Mouse (Mus musculus) gonadal fat pad, adult 2 months (tissue): ENCODE measurements around the gene Mcm3ap. TPM values are rescaled to one million over a fixed set of nuclear protein-coding genes. Genes with fewer than 3 reads are reported as not detected.

Experiments
- polyA plus RNA-seq: library from polyadenylated mRNA; depleted of rRNA; stranded (reverse); fragments of >200 nt; gene quantifications from 2 replicates; pipeline ENCODE4 v1.2.3, GENCODE M21; 2012; rRNA removed

The Mcm3ap gene
- polyA plus RNA-seq, 1 experiment: 21.6 TPM

Other genes with a start within 250 kb of the Mcm3ap start
- gene Prmt2, start 231.1 kb upstream of the Mcm3ap start, polyA plus RNA-seq: 49.0 and 49.7 TPM in 2 replicates
- gene S100b, start 215.1 kb upstream of the Mcm3ap start, polyA plus RNA-seq: 6.1 and 6.8 TPM in 2 replicates
- 19.8 TPM in 2 replicates for gene Dip2a, start 123.6 kb upstream of the Mcm3ap start, polyA plus RNA-seq
- not detected in 2 replicates for gene AC141477.1, start 28.5 kb upstream of the Mcm3ap start, polyA plus RNA-seq
- 11.7 and 15.6 TPM in 2 replicates for gene Pcnt, start 26.1 kb upstream of the Mcm3ap start, polyA plus RNA-seq
- 1.1 and 2.9 TPM in 2 replicates for gene 2610028H24Rik, start 19.8 kb upstream of the Mcm3ap start, polyA plus RNA-seq
- gene Ybey, start 187 bp downstream of the Mcm3ap start, polyA plus RNA-seq: 2.9 and 3.2 TPM in 2 replicates
- gene Lss, start 62.7 kb downstream of the Mcm3ap start, polyA plus RNA-seq: 37.1 and 49.5 TPM in 2 replicates
- 0.53 and 1.2 TPM in 2 replicates for gene Spatc1l, start 93.3 kb downstream of the Mcm3ap start, polyA plus RNA-seq
- 3.9 and 6.9 TPM in 2 replicates for gene Ftcd, start 106.7 kb downstream of the Mcm3ap start, polyA plus RNA-seq
- gene Col6a2, start 154.7 kb downstream of the Mcm3ap start, polyA plus RNA-seq: 308 and 385 TPM in 2 replicates